Mouse (Mus musculus) brown adipose tissue, adult 24 weeks (tissue): Measurements from ENCODE around the gene Emc7. TPM values are rescaled to one million over a fixed set of nuclear protein-coding genes. Genes with fewer than 3 reads are reported as not detected.

Source experiments
- polyA plus RNA-seq: library from polyadenylated mRNA; stranded (reverse); fragments of >200 nt; gene quantifications from 2 replicates; pipeline ENCODE4 v1.2.4, GENCODE M21; 2012; ENCODE audit not compliant: missing spikeins, insufficient read depth, insufficient read length

Gene Emc7
- polyA plus RNA-seq, 1 experiment = 29.3 TPM

Other genes starting within 250 kb of the Emc7 start
- gene Lpcat4, start 215.5 kb upstream of the Emc7 start, polyA plus RNA-seq = 1.3 and 2.0 TPM in 2 replicates
- gene Nutm1, start 195.7 kb upstream of the Emc7 start, polyA plus RNA-seq = not detected in 2 replicates
- 166 and 235 TPM in 2 replicates for gene Nop10, start 193.1 kb upstream of the Emc7 start, polyA plus RNA-seq
- gene Slc12a6, start 189.2 kb upstream of the Emc7 start, polyA plus RNA-seq = 10.4 and 10.8 TPM in 2 replicates
- gene Gm21985, start 188.7 kb upstream of the Emc7 start, polyA plus RNA-seq = not detected in 2 replicates
- gene Emc4, start 87.0 kb upstream of the Emc7 start, polyA plus RNA-seq = 122 and 128 TPM in 2 replicates
- 6.1 and 8.6 TPM in 2 replicates for gene Katnbl1, start 75.8 kb upstream of the Emc7 start, polyA plus RNA-seq
- not detected in 2 replicates for gene Chrm5, start 25.8 kb downstream of the Emc7 start, polyA plus RNA-seq
- 11.8 and 15.8 TPM in 2 replicates for gene Aven, start 38.0 kb downstream of the Emc7 start, polyA plus RNA-seq